Mouse (Mus musculus): ENCODE measurements around the gene Zscan2. TPM values are rescaled to one million over a fixed set of nuclear protein-coding genes. Genes with fewer than 3 reads are reported as not detected.

Gene Zscan2
- polyA plus RNA-seq, 1 experiment from 2014 or later = 6.2 TPM

DNA sequence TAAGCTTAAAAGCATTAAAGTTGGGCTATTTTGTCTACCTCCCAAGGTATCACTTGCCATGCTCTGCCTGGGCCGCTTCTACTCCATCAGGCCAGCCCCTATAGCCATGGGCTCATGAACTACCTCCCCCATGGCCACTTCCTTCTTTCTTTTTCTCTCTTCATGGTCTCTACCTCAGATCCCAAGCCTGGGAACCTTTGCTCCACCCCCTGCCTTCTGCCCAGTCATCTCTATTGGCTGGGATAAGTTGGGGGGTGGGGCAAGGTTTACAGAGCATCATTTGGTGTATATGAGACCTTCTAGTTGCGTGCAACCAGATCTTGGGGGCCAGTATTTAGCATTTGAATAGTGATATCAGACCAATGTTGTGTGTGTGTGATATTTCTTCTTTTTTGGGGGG is 1.8 kb downstream of the Zscan2 start:
- no peak overlapping the region for H3K9ac ChIP-seq (replicated peaks)
- no peak for ATAC-seq (ENCODE audit: insufficient number of reproducible peaks, insufficient read depth, low FRiP score, low TSS enrichment, low read depth)
- no peaks in the 10 kb centered on the region for H3K27me3 ChIP-seq
- H3K4me2 ChIP-seq = peak overlapping the region; percentile 83
- WGBS = 92% methylated on average over 2 of the region's 2 CpGs
- no peak overlapping the region for H3K27ac ChIP-seq
- H3K36me3 ChIP-seq = peaks cover 46% of the 10 kb centered on the region
- peaks cover 25% of the 10 kb centered on the region for H3K4me1 ChIP-seq (replicated peaks)
- H3K4me3 ChIP-seq (replicated peaks) = no peak overlapping the region
- H3K9me3 ChIP-seq = no peaks in the 10 kb centered on the region

DNA sequence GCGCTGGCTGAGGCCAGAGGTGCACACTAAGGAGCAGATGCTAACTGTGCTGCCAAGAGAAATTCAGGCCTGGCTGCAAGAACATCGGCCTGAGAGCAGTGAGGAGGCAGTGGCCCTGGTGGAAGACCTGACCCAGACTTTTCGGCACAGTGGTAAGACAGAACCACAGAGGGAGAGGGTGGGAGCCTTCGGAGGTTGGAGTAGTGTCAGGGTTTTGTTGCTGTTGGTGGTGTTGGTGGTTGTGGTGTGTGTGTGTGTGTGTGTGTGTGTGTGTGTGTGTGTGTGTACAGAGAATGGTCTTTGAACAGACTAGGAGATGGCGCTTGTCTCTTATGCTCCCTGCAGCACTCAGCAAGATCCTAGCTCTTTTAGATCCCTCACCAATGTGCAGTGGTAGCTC is 2.8 kb downstream of the Zscan2 start:
- no peak overlapping the region for H3K27ac ChIP-seq
- no peak overlapping the region for H3K4me3 ChIP-seq (replicated peaks)
- ATAC-seq (ENCODE audit: insufficient number of reproducible peaks, insufficient read depth, low FRiP score, low TSS enrichment, low read depth) = no peak
- WGBS = 91% methylated on average over 5 of the region's 5 CpGs
- H3K4me2 ChIP-seq = 0 out of 2 replicates have a peak overlapping the region, but pooled peaks have one; percentile 11
- peaks cover 56% of the 10 kb centered on the region for H3K36me3 ChIP-seq
- peaks cover 25% of the 10 kb centered on the region for H3K4me1 ChIP-seq (replicated peaks)
- H3K27me3 ChIP-seq = no peaks in the 10 kb centered on the region
- H3K9ac ChIP-seq (replicated peaks) = no peak overlapping the region; the same call in 1 of the 2 replicates
- H3K9me3 ChIP-seq = no peaks in the 10 kb centered on the region

DNA sequence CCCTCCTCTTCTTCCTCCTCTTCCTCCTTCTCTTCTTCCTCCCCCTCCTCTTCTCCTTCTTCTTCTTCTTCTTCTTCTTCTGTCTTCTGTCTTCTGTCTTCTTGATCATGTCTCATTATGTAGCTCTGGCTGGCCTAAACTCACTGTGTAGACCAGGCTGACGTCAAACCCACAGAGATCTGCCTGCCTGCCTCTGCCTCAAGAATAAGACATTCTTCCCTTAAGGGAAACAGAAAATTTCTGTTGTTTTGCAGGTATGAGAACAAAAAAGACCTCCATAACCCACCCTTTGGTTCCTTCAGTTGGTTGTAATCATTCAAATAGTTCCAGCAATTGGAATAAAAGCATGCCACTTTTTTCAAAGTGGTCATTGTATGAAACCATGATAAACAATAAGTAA is 3.4 kb downstream of the Zscan2 start:
- Histone ChIP-seq H3K4me3 (replicated peaks) (no peak overlapping the region), H3K27me3 (no peaks in the 10 kb centered on the region), H3K36me3 (peaks cover 62% of the 10 kb centered on the region), H3K4me1 (replicated peaks) (peaks cover 25% of the 10 kb centered on the region), H3K27ac (no peak overlapping the region), H3K9me3 (no peaks in the 10 kb centered on the region), H3K4me2 (no peak overlapping the region), H3K9ac (replicated peaks) (no peak overlapping the region)
- ATAC-seq (ENCODE audit: insufficient number of reproducible peaks, insufficient read depth, low FRiP score, low TSS enrichment, low read depth) = no peak
- 89% methylated on average over 1 of the region's 1 CpGs for whole genome bisulfite sequencing

DNA sequence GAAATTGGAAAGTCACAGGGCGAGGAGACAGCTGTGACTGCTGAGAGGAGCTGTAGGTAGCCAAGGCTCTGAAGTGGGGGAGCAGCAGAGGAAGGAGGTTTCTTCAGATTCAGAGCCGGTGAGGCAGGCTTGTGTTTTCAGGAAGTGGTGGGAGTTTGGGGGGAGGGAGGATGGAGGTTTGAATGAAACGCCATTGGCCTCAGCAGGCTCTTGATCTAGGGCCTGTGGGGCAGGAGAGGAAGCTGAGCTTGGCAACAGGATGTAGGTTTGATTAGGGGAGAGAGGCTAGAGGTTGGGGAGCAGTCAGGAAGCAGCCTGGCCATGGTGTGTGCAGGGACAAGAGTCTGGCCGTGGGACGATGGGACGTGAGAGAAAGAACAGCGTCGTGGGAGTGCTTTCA is 4.1 kb downstream of the Zscan2 start:
- 84% methylated on average over 8 of the region's 8 CpGs for WGBS
- peaks cover 25% of the 10 kb centered on the region for H3K4me1 ChIP-seq (replicated peaks)
- H3K27ac ChIP-seq = no peak overlapping the region
- H3K9ac ChIP-seq (replicated peaks) = no peak overlapping the region
- H3K36me3 ChIP-seq = peaks cover 69% of the 10 kb centered on the region
- no peak overlapping the region for H3K4me3 ChIP-seq (replicated peaks)
- H3K27me3 ChIP-seq = no peaks in the 10 kb centered on the region
- H3K9me3 ChIP-seq = no peaks in the 10 kb centered on the region
- ATAC-seq (ENCODE audit: insufficient number of reproducible peaks, insufficient read depth, low FRiP score, low TSS enrichment, low read depth) = no peak
- no peak overlapping the region for H3K4me2 ChIP-seq

DNA sequence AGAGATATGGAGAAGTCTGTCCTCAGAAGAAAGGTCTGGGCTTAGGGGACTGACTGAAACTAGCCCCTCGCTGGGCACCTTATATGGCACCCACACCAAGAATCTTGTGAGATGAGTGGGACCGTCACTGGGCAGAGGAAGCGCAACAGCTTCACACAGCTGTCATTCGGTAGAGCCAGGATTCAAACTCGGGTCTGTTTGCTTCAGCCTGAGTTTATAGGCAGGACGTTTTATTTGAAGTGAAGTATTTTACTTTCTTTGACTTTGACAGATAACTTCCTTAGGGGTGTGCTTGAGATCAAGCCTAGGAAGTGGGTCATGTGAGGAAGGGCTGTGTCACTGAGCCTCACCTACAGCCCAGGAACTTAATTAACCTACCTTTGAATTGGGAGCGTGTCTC is 4.8 kb downstream of the Zscan2 start:
- peaks cover 25% of the 10 kb centered on the region for H3K4me1 ChIP-seq (replicated peaks)
- H3K9me3 ChIP-seq = no peaks in the 10 kb centered on the region
- WGBS = 92% methylated on average over 7 of the region's 7 CpGs
- H3K4me2 ChIP-seq = no peak overlapping the region
- H3K36me3 ChIP-seq = peaks cover 76% of the 10 kb centered on the region
- H3K27ac ChIP-seq = no peak overlapping the region
- H3K9ac ChIP-seq (replicated peaks) = no peak overlapping the region
- no peaks in the 10 kb centered on the region for H3K27me3 ChIP-seq
- ATAC-seq (ENCODE audit: insufficient number of reproducible peaks, insufficient read depth, low FRiP score, low TSS enrichment, low read depth) = no peak
- no peak overlapping the region for H3K4me3 ChIP-seq (replicated peaks)

DNA sequence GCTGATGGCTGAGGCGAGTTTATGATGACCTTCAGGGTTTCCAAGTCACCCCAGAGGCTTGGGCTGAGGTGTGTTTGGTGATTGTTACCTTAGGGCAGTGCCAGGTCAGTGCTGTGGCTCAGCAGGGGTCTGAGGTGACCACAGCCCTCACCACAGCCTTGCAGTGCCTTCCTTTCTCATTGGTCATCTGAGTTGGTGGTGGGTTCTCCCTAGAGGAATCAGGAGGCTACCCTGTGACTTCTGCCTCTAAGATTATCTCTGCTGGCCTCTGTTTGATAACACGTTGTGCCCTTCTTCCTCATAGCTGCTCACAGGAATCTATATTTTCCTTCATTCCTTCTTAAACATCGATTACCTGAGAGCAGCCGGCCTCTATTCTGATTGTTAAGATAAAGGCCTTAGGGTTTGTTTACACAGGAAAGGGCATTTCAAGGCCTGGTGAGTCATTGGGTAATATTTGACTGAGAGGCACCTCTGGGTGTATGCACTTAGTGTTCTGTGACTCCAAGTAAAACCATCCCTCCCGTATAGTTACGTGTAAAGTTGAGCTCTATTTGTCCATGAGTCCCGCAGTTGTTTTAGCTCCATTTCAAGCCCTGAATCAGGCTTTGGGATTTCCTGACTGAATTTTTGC is 5.9 kb downstream of the Zscan2 start:
- H3K36me3 ChIP-seq = peaks cover 87% of the 10 kb centered on the region
- WGBS = 85% methylated on average over 7 of the region's 7 CpGs
- H3K9ac ChIP-seq (replicated peaks) = no peak overlapping the region
- ATAC-seq (ENCODE audit: insufficient number of reproducible peaks, insufficient read depth, low FRiP score, low TSS enrichment, low read depth) = no peak
- H3K9me3 ChIP-seq = no peaks in the 10 kb centered on the region
- no peaks in the 10 kb centered on the region for H3K27me3 ChIP-seq
- peaks cover 23% of the 10 kb centered on the region for H3K4me1 ChIP-seq (replicated peaks)
- H3K4me2 ChIP-seq = no peak overlapping the region
- H3K27ac ChIP-seq = no peak overlapping the region
- no peak overlapping the region for H3K4me3 ChIP-seq (replicated peaks)

DNA sequence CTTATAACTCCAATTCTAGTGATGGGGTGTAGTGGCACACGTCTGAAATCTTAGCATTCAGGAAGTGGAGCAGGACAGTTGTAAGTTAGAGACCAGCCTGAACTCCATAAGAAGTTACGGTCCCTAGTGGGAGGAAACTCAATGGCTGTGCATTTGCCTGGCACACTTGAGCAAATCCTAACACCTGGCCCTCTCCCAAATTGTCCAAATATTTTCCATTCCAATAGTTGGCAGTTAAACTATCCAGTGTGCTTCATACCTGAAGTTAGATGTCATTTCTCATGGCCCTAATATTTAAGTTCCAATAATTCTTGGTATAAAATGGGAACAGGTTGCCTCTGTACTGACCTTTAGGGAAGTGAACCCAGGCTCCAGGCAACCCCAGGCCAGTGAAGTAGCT is 8.0 kb downstream of the Zscan2 start:
- H3K9me3 ChIP-seq = no peaks in the 10 kb centered on the region
- WGBS = 90% methylated on average over 2 of the region's 2 CpGs
- peaks cover 99% of the 10 kb centered on the region for H3K36me3 ChIP-seq

DNA sequence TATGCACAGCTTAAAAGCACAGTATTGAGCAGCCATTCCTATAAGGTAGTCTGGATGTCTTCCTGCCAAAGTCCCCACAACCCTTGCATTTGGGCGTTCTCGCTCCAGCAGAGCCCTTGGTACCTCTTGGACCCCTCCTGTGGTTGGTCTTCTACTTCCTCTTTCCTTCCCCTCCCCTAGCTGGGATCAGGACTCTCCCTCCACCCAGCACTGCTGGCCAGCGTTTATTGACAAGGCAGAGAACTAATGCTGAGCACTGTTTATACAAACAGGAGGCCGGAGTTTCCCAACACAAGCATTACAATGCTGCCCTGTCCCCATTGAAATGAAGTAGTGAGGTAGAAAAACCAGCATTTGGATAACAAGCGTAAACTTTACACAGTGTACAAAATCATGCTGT is 12.3 kb downstream of the Zscan2 start:
- H3K4me3 ChIP-seq (replicated peaks) = no peak overlapping the region
- peaks cover 99% of the 10 kb centered on the region for H3K36me3 ChIP-seq
- H3K4me1 ChIP-seq (replicated peaks) = no peaks in the 10 kb centered on the region
- H3K27me3 ChIP-seq = no peaks in the 10 kb centered on the region
- no peak overlapping the region for H3K27ac ChIP-seq
- H3K4me2 ChIP-seq = no peak overlapping the region
- H3K9me3 ChIP-seq = no peaks in the 10 kb centered on the region
- H3K9ac ChIP-seq (replicated peaks) = no peak overlapping the region
- no peak for ATAC-seq (ENCODE audit: insufficient number of reproducible peaks, insufficient read depth, low FRiP score, low TSS enrichment, low read depth)
- 89% methylated on average over 5 of the region's 5 CpGs for WGBS

More for the DNA sequence above, 8.0 kb downstream of the Zscan2 start:
- Histone ChIP-seq H3K27me3 (no peaks in the 10 kb centered on the region), H3K9ac (replicated peaks) (no peak overlapping the region), H3K4me2 (no peak overlapping the region), H3K27ac (no peak overlapping the region), H3K4me3 (replicated peaks) (no peak overlapping the region), H3K4me1 (replicated peaks) (peaks cover 4% of the 10 kb centered on the region)
- no peak for ATAC-seq (ENCODE audit: insufficient number of reproducible peaks, insufficient read depth, low FRiP score, low TSS enrichment, low read depth)

DNA sequence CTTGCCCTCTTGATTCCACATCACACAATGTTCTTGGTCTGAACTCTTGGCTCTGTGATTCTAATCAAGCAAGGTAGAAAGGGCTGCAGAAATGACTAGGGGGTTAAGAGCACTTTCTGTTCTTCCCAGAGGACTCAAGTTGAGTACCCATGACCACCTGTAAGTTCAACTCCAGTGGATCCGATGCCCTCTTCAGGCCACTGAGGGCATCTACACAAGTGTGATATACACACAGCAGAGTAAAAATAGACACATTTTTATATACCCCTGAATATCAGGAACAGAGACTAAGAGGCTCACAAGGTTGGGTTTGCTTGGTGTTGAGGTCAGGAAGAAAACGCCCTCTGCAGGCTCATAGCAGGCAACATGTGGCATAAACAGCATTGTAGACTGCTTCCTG is 12.9 kb downstream of the Zscan2 start:
- Histone ChIP-seq H3K4me1 (replicated peaks) (no peaks in the 10 kb centered on the region), H3K27me3 (no peaks in the 10 kb centered on the region), H3K27ac (no peak overlapping the region), H3K9ac (replicated peaks) (no peak overlapping the region), H3K4me3 (replicated peaks) (no peak overlapping the region), H3K9me3 (no peaks in the 10 kb centered on the region), H3K36me3 (peaks cover 97% of the 10 kb centered on the region), H3K4me2 (no peak overlapping the region)
- 97% methylated on average over 2 of the region's 2 CpGs for WGBS
- no peak for ATAC-seq (ENCODE audit: insufficient number of reproducible peaks, insufficient read depth, low FRiP score, low TSS enrichment, low read depth)

DNA sequence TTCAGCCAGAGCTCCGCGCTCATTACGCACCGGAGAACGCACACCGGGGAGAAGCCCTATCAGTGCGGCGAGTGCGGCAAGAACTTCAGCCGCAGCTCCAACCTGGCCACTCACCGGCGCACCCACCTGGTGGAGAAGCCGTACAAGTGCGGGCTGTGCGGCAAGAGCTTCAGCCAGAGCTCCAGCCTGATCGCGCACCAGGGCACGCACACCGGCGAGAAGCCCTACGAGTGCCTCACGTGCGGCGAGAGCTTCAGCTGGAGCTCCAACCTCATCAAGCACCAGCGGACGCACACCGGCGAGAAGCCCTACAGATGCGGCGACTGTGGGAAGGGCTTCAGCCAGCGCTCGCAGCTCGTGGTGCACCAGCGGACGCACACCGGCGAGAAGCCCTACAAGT is 15.0 kb downstream of the Zscan2 start:
- no peaks in the 10 kb centered on the region for H3K9me3 ChIP-seq
- peaks cover 83% of the 10 kb centered on the region for H3K36me3 ChIP-seq
- H3K4me3 ChIP-seq (replicated peaks) = no peak overlapping the region
- ATAC-seq (ENCODE audit: insufficient number of reproducible peaks, insufficient read depth, low FRiP score, low TSS enrichment, low read depth) = no peak
- H3K27me3 ChIP-seq = no peaks in the 10 kb centered on the region
- WGBS = 47% methylated on average over 37 of the region's 37 CpGs
- no peak overlapping the region for H3K9ac ChIP-seq (replicated peaks)
- H3K4me2 ChIP-seq = no peak overlapping the region
- H3K27ac ChIP-seq = no peak overlapping the region
- H3K4me1 ChIP-seq (replicated peaks) = no peaks in the 10 kb centered on the region

DNA sequence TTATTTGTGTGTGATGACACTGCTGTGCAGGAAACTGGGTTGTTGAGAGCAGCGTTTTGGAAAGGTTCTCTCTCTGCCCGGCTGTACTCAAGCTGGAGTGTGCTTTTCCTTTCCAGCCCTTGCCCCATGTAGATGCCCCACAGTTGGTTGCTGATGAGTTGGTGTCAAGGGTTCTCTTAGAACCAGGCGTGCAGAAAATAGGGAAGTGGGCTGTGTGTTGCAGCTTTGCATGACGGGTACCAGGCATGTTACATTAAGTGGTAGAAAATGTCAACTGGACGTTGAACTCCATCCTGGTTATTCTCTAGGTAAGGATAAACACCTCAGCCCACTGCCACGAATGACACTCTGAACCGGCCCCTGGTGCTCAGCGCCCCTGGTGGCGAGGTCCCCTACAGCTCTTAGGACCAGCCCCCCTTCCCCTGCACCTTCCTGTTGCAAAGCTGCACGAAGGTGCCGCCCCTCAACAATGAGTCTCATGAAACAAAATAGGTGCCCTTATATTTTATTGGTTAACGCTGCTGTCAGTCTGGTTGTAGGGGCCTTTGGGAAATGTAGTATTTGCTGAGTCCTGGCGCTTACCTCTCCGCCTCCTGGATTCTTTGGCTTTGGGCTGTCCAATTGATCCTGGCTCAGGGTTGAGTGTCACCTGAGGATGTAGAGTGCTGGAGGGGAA is 22.2 kb downstream of the Zscan2 start:
- 24% methylated on average over 14 of the region's 14 CpGs for WGBS

DNA sequence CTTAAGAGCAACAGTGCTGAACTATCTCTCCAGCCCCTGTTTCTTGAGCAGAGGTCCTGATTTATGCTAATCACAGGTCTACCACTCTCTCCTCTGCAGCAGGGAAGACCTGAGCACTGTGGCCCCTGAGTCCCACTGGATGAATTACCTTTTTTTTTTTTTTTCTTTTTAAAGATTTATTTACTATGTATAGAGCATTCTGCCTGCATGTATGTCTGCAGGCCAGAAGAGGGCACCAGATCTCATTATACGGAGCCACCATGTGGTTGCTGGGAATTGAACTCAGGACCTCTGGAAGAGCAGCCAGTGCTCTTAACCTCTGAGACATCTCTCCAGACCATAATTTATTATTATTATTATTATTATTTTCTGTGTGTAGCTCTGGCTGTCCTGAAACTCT is 24.9 kb downstream of the Zscan2 start:
- 4% methylated on average over 1 of the region's 1 CpGs for WGBS

More for the DNA sequence above, 22.2 kb downstream of the Zscan2 start:
- H3K27ac ChIP-seq = no peak overlapping the region
- ATAC-seq (ENCODE audit: insufficient number of reproducible peaks, insufficient read depth, low FRiP score, low TSS enrichment, low read depth) = peak; percentile 72
- no peak overlapping the region for H3K9ac ChIP-seq (replicated peaks)
- H3K36me3 ChIP-seq = peaks cover 16% of the 10 kb centered on the region; the same call in 1 of the 2 replicates
- H3K4me1 ChIP-seq (replicated peaks) = peaks cover 4% of the 10 kb centered on the region
- peak overlapping the region; percentile 46 for H3K4me2 ChIP-seq
- no peaks in the 10 kb centered on the region for H3K27me3 ChIP-seq
- no peaks in the 10 kb centered on the region for H3K9me3 ChIP-seq
- peak overlapping the region; percentile 13 for H3K4me3 ChIP-seq (replicated peaks)

More for the DNA sequence above, 24.9 kb downstream of the Zscan2 start:
- Histone ChIP-seq H3K9ac (replicated peaks) (no peak overlapping the region), H3K36me3 (peaks cover 9% of the 10 kb centered on the region), H3K9me3 (no peaks in the 10 kb centered on the region), H3K4me3 (replicated peaks) (no peak overlapping the region), H3K27me3 (no peaks in the 10 kb centered on the region), H3K4me2 (no peak overlapping the region), H3K4me1 (replicated peaks) (peaks cover 18% of the 10 kb centered on the region), H3K27ac (no peak overlapping the region)
- no peak for ATAC-seq (ENCODE audit: insufficient number of reproducible peaks, insufficient read depth, low FRiP score, low TSS enrichment, low read depth)

Measured in limb, embryonic 12.5 days (tissue).